Mouse (Mus musculus): Measurements from ENCODE around the gene Nps. TPM values are rescaled to one million over a fixed set of nuclear protein-coding genes. Genes with fewer than 3 reads are reported as not detected.
A peak's percentile ranks its signal among the peaks of the same experiment; 100 is the strongest.
"Not testable (repeated sequence)": the region's sequence is repeated elsewhere in the genome, so short reads cannot be mapped to it uniquely, and the experiment has no call there.

The Nps gene
- polyA plus RNA-seq (2014; fragmentation: Nextera tagmentation; extraction: Ambion mirVana): 0.31 TPM in 1 of 2 replicates, not detected in the other

GRCm38 (mm10) chr7:135258053-135258753 is at the start of gene Nps:
Gene Nps, plus strand, starts transcription at chr7:135258703.
- H3K36me3 ChIP-seq (ENCODE audit: insufficient read depth); H3K27me3 ChIP-seq (ENCODE audit: insufficient read depth, low read length); H3K9ac ChIP-seq; H3K27ac ChIP-seq (ENCODE audit: low read depth); H3K9me3 ChIP-seq (ENCODE audit: low read depth, low read length); H3K4me1 ChIP-seq (ENCODE audit: insufficient read depth); ATAC-seq (ENCODE audit: insufficient read depth); H3K4me3 ChIP-seq (ENCODE audit: low read depth, low read length); H3K4me2 ChIP-seq; DNase-seq: not testable (repeated sequence)
- 85% methylated on average over 19 of the region's 19 CpGs for WGBS

DNA sequence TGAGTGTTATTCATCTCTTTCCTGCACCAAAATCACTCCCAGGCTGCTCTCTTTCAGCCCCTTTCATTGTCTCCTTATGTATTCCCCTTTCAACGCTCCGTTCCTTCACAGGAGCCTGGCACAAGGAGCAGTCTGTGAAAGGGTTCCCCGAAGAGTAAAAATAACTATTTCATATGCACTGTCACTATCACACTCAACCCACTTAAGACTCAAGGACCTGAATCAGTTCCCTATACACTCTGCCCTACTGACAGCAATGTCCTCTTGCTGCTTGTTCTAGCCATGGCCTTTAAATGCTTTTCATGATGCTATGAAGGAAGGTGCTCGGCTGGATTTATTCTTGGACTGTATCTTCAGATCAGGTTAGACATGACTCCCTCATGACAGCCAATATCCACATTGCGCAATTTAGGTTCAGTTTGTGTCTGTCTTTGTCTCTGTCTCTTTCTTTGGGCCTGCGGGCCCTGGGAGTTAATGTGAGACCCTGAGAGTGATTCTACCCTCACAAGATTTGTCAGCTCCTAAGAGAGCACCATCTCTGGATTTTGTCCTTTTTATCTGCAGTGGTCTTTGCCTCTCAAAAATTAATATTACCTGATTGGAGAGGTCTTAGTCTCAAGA is 49.4 kb upstream of the Nps start:
- no peak for TF ChIP-seq CTCF (IDR thresholded peaks at IDR 0.05; ENCODE audit: low read depth)
- Histone ChIP-seq H3K4me1 (ENCODE audit: insufficient read depth) (no peaks in the 10 kb centered on the region), H3K36me3 (ENCODE audit: insufficient read depth) (no peaks in the 10 kb centered on the region), H3K4me3 (ENCODE audit: low read depth, low read length) (no peak overlapping the region), H3K27ac (ENCODE audit: low read depth) (no peak overlapping the region), H3K4me2 (no peak overlapping the region), H3K9me3 (ENCODE audit: low read depth, low read length) (no peaks in the 10 kb centered on the region), H3K9ac (no peak overlapping the region), H3K27me3 (ENCODE audit: insufficient read depth, low read length) (no peaks in the 10 kb centered on the region)
- 84% methylated on average over 6 of the region's 6 CpGs for WGBS
- no peak for ATAC-seq (ENCODE audit: insufficient read depth)
- no peak for DNase-seq

- Histone ChIP-seq H3K4me1 (ENCODE audit: insufficient read depth) (no peaks in the 10 kb centered on the region), H3K4me3 (ENCODE audit: low read depth, low read length) (no peak overlapping the region), H3K4me2 (no peak overlapping the region), H3K9me3 (ENCODE audit: low read depth, low read length) (no peaks in the 10 kb centered on the region), H3K27me3 (ENCODE audit: insufficient read depth, low read length) (no peaks in the 10 kb centered on the region), H3K36me3 (ENCODE audit: insufficient read depth) (no peaks in the 10 kb centered on the region), H3K9ac (no peak overlapping the region), H3K27ac (ENCODE audit: low read depth) (no peak overlapping the region)
- DNase-seq (no peak), ATAC-seq (ENCODE audit: insufficient read depth) (no peak)
- no peak for TF ChIP-seq CTCF (IDR thresholded peaks at IDR 0.05; ENCODE audit: low read depth)
Measured at GRCm38 (mm10) chr7:135210296-135210695, 48.2 kb upstream of the Nps start.

DNA sequence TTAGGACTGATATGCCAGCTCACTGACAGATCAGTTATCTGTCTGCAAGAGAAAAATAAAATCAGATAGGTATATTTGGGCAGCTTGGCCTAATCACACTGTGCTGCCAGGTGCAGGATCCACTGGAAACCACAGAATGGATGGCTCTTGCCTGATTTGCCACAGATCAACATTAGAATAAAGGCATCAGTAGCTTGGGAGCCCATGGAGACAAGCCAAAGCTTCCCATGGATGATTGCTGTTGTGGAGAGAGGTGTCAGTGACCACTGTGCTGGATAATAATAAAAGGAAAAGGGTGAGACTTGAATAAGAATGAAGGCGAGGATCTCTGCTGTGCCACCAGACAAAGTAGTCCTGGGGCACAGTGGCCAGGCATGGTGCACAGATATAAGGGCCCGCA is 47.7 kb upstream of the Nps start:
- H3K9me3 ChIP-seq (ENCODE audit: low read depth, low read length): no peaks in the 10 kb centered on the region
- DNase-seq: no peak
- 78% methylated on average over 2 of the region's 2 CpGs for WGBS
- no peak overlapping the region for H3K27ac ChIP-seq (ENCODE audit: low read depth)
- H3K4me2 ChIP-seq: no peak overlapping the region
- H3K9ac ChIP-seq: no peak overlapping the region
- no peak for ATAC-seq (ENCODE audit: insufficient read depth)
- no peak overlapping the region for H3K4me3 ChIP-seq (ENCODE audit: low read depth, low read length)
- H3K36me3 ChIP-seq (ENCODE audit: insufficient read depth): no peaks in the 10 kb centered on the region
- no peaks in the 10 kb centered on the region for H3K4me1 ChIP-seq (ENCODE audit: insufficient read depth)
- no peak for TF ChIP-seq CTCF (IDR thresholded peaks at IDR 0.05; ENCODE audit: low read depth)
- no peaks in the 10 kb centered on the region for H3K27me3 ChIP-seq (ENCODE audit: insufficient read depth, low read length)

- ATAC-seq (ENCODE audit: insufficient read depth): peak; percentile 83
Measured at GRCm38 (mm10) chr7:135212505-135212904, 46.0 kb upstream of the Nps start.

GRCm38 (mm10) chr7:135221475-135221874 is 37.0 kb upstream of the Nps start:
- Histone ChIP-seq H3K4me3 (ENCODE audit: low read depth, low read length) (no peak overlapping the region), H3K27me3 (ENCODE audit: insufficient read depth, low read length) (no peaks in the 10 kb centered on the region), H3K9ac (no peak overlapping the region), H3K4me1 (ENCODE audit: insufficient read depth) (no peaks in the 10 kb centered on the region), H3K36me3 (ENCODE audit: insufficient read depth) (no peaks in the 10 kb centered on the region), H3K9me3 (ENCODE audit: low read depth, low read length) (no peaks in the 10 kb centered on the region), H3K4me2 (no peak overlapping the region), H3K27ac (ENCODE audit: low read depth) (no peak overlapping the region)
- TF ChIP-seq CTCF (IDR thresholded peaks at IDR 0.05; ENCODE audit: low read depth): no peak
- 84% methylated on average over 2 of the region's 2 CpGs for WGBS
- ATAC-seq (ENCODE audit: insufficient read depth) (no peak), DNase-seq (no peak)

More at GRCm38 (mm10) chr7:135212505-135212904, 46.0 kb upstream of the Nps start:
- Histone ChIP-seq H3K27me3 (ENCODE audit: insufficient read depth, low read length) (no peaks in the 10 kb centered on the region), H3K4me2 (no peak overlapping the region), H3K4me3 (ENCODE audit: low read depth, low read length) (no peak overlapping the region), H3K9ac (no peak overlapping the region), H3K4me1 (ENCODE audit: insufficient read depth) (no peaks in the 10 kb centered on the region), H3K9me3 (ENCODE audit: low read depth, low read length) (no peaks in the 10 kb centered on the region), H3K27ac (ENCODE audit: low read depth) (no peak overlapping the region), H3K36me3 (ENCODE audit: insufficient read depth) (no peaks in the 10 kb centered on the region)
- WGBS: 12% methylated on average over 2 of the region's 2 CpGs
- peak; percentile 79 for DNase-seq
- TF ChIP-seq CTCF (IDR thresholded peaks at IDR 0.05; ENCODE audit: low read depth): no peak

- H3K9ac ChIP-seq: no peak overlapping the region
- no peaks in the 10 kb centered on the region for H3K9me3 ChIP-seq (ENCODE audit: low read depth, low read length)
- H3K36me3 ChIP-seq (ENCODE audit: insufficient read depth): no peaks in the 10 kb centered on the region
- H3K4me2 ChIP-seq: no peak overlapping the region
- ATAC-seq (ENCODE audit: insufficient read depth) (no peak), DNase-seq (no peak)
- WGBS: 81% methylated on average over 5 of the region's 5 CpGs
- no peaks in the 10 kb centered on the region for H3K27me3 ChIP-seq (ENCODE audit: insufficient read depth, low read length)
- no peaks in the 10 kb centered on the region for H3K4me1 ChIP-seq (ENCODE audit: insufficient read depth)
- no peak overlapping the region for H3K4me3 ChIP-seq (ENCODE audit: low read depth, low read length)
- TF ChIP-seq CTCF (IDR thresholded peaks at IDR 0.05; ENCODE audit: low read depth): no peak
- H3K27ac ChIP-seq (ENCODE audit: low read depth): no peak overlapping the region
Measured at GRCm38 (mm10) chr7:135226021-135226420, 32.5 kb upstream of the Nps start.

Data from lung, embryonic 14.5 days (tissue).